In genomic region chr6:136847790-136848189, GRCm38 (mm10) we compare ENCODE assay signal across 8 mouse cellular contexts. TPM values are rescaled to one million over a fixed set of nuclear protein-coding genes. Genes with fewer than 3 reads are reported as not detected.
DNase-seq lines count a peak whose midpoint lies in the region; ATAC-seq lines count a peak whose summit lies in the region.

No protein-coding gene starts in this region.

- H3K4me3 ChIP-seq in hindbrain, embryonic 10.5 days = no peak overlapping the region
- no peak overlapping the region for H3K4me3 ChIP-seq in hindbrain, embryonic 16.5 days (ENCODE audit: low read length)

- no peaks in the 10 kb centered on the region for H3K27me3 ChIP-seq in hindbrain, embryonic 10.5 days (ENCODE audit: insufficient read depth, poor library complexity, severe bottlenecking)
- H3K27me3 ChIP-seq in hindbrain, embryonic 16.5 days (replicated peaks; ENCODE audit: control insufficient read depth, insufficient read depth, low read length) = no peaks in the 10 kb centered on the region

- no peak overlapping the region for H3K27ac ChIP-seq in hindbrain, embryonic 10.5 days
- no peak overlapping the region for H3K27ac ChIP-seq in hindbrain, embryonic 16.5 days (ENCODE audit: low read depth, low read length)

- no peak overlapping the region for H3K9ac ChIP-seq in hindbrain, embryonic 16.5 days (ENCODE audit: low read depth, low read length)

- WGBS in hindbrain, embryonic 10.5 days = 26% methylated on average over 2 of the region's 2 CpGs
- WGBS in hindbrain, embryonic 16.5 days = 27% methylated on average over 2 of the region's 2 CpGs

- no peak for ATAC-seq in hindbrain, embryonic 16.5 days
- peak; percentile 75 for ATAC-seq in monocyte, adult 5-6 weeks (replicated peaks; ENCODE audit: insufficient number of reproducible peaks, low FRiP score, low TSS enrichment, poor library complexity, severe bottlenecking)

- H3K36me3 ChIP-seq in hindbrain, embryonic 10.5 days = no peaks in the 10 kb centered on the region
- no peaks in the 10 kb centered on the region for H3K36me3 ChIP-seq in hindbrain, embryonic 16.5 days (ENCODE audit: control insufficient read depth, insufficient read depth, low read length)

- no peaks in the 10 kb centered on the region for H3K9me3 ChIP-seq in hindbrain, embryonic 10.5 days
- H3K9me3 ChIP-seq in hindbrain, embryonic 16.5 days (ENCODE audit: control insufficient read depth, low read length) = no peaks in the 10 kb centered on the region

- DNase-seq in hindbrain, embryonic 10.5 days (ENCODE audit: low spot score) = peak; percentile 46
- peak; percentile 78 for DNase-seq in CD4-positive, CD25-positive, alpha-beta regulatory T cell, adult 2 months (ENCODE audit: low read depth, low spot score)
- DNase-seq in adipocyte (ENCODE audit: low spot score) = peak; percentile 43
- DNase-seq in gastrocnemius, postnatal 10 days = peak; percentile 70
- DNase-seq in left cerebral cortex, adult 18-20 months (ENCODE audit: low spot score in 2 of 2) = peak; percentile 42 to 55
- DNase-seq in thymus, postnatal 14 days = peak; percentile 71

- peaks cover 3% of the 10 kb centered on the region; the same call in 1 of the 2 replicates for H3K4me1 ChIP-seq in hindbrain, embryonic 10.5 days (replicated peaks)
- H3K4me1 ChIP-seq in hindbrain, embryonic 16.5 days (ENCODE audit: control insufficient read depth, insufficient read depth, low read depth, low read length) = no peaks in the 10 kb centered on the region

- no peak overlapping the region for H3K4me2 ChIP-seq in hindbrain, embryonic 16.5 days (ENCODE audit: low read length)

RNA-seq across cellular contexts. Expression of gene Art4, which starts 9.7 kb away (rescaled TPM):
- 1.7 and 2.3 TPM in 2 replicates for polyA plus RNA-seq in hindbrain, embryonic 10.5 days (2016; fragmentation: Nextera tagmentation; extraction: Ambion mirVana)
- 0.16 and 0.23 TPM in 2 replicates for polyA plus RNA-seq in hindbrain, embryonic 16.5 days (2015; fragmentation: Nextera tagmentation; extraction: Ambion mirVana)
- total RNA-seq in gastrocnemius, postnatal 10 days (2021) = under 1 TPM; 0.72 to 0.75 TPM
- total RNA-seq in left cerebral cortex, adult 18-20 months (2021) = not detected
- total RNA-seq in monocyte, adult 5-6 weeks (2017) = not detected in 3 replicates

RNA-seq across cellular contexts. Expression of gene Smco3, which starts 12.5 kb away (rescaled TPM):
- polyA plus RNA-seq in hindbrain, embryonic 10.5 days (2016; fragmentation: Nextera tagmentation; extraction: Ambion mirVana) = not detected in 2 replicates
- 2.2 TPM in 2 replicates for polyA plus RNA-seq in hindbrain, embryonic 16.5 days (2015; fragmentation: Nextera tagmentation; extraction: Ambion mirVana)
- 1 to 10 TPM in 1 of 2 experiments, under 1 TPM in 1; 0.77 to 1.7 TPM for total RNA-seq in gastrocnemius, postnatal 10 days (2021)
- total RNA-seq in left cerebral cortex, adult 18-20 months (2021) = 1 to 10 TPM; 4.9 to 5.3 TPM
- total RNA-seq in monocyte, adult 5-6 weeks (2017) = 0.49 TPM in 1 of 3 replicates, not detected in the others

RNA-seq across cellular contexts. Expression of gene Wbp11, which starts 19.8 kb away (rescaled TPM):
- 140 and 155 TPM in 2 replicates for polyA plus RNA-seq in hindbrain, embryonic 10.5 days (2016; fragmentation: Nextera tagmentation; extraction: Ambion mirVana)
- polyA plus RNA-seq in hindbrain, embryonic 16.5 days (2015; fragmentation: Nextera tagmentation; extraction: Ambion mirVana) = 65.6 and 78.1 TPM in 2 replicates
- total RNA-seq in gastrocnemius, postnatal 10 days (2021) = 10 to 100 TPM; 64.9 to 69.1 TPM
- 100 to 1,000 TPM; 109 to 111 TPM for total RNA-seq in left cerebral cortex, adult 18-20 months (2021)
- total RNA-seq in monocyte, adult 5-6 weeks (2017) = 46.3 to 120 TPM (median 81.0 TPM) in 3 replicates

RNA-seq across cellular contexts. Expression of gene BC049715, which starts 20.4 kb away (rescaled TPM):
- polyA plus RNA-seq in hindbrain, embryonic 10.5 days (2016; fragmentation: Nextera tagmentation; extraction: Ambion mirVana) = 1.1 and 2.3 TPM in 2 replicates
- polyA plus RNA-seq in hindbrain, embryonic 16.5 days (2015; fragmentation: Nextera tagmentation; extraction: Ambion mirVana) = 1.0 and 1.3 TPM in 2 replicates
- under 1 TPM; 0.38 to 0.65 TPM for total RNA-seq in gastrocnemius, postnatal 10 days (2021)
- total RNA-seq in left cerebral cortex, adult 18-20 months (2021) = 1 to 10 TPM; 2.3 to 2.8 TPM
- 0.96 to 3.7 TPM (median 2.5 TPM) in 3 replicates for total RNA-seq in monocyte, adult 5-6 weeks (2017)

RNA-seq across cellular contexts. Expression of gene Mgp, which starts 27.8 kb away (rescaled TPM):
- polyA plus RNA-seq in hindbrain, embryonic 10.5 days (2016; fragmentation: Nextera tagmentation; extraction: Ambion mirVana) = 0.85 and 3.3 TPM in 2 replicates
- 28.6 and 31.5 TPM in 2 replicates for polyA plus RNA-seq in hindbrain, embryonic 16.5 days (2015; fragmentation: Nextera tagmentation; extraction: Ambion mirVana)
- 100 to 1,000 TPM; 112 to 171 TPM for total RNA-seq in gastrocnemius, postnatal 10 days (2021)
- total RNA-seq in left cerebral cortex, adult 18-20 months (2021) = 10 to 100 TPM; 43.3 to 51.2 TPM
- not detected in 3 replicates for total RNA-seq in monocyte, adult 5-6 weeks (2017)
